Mouse (Mus musculus) kidney, embryonic 14.5 days (tissue): ENCODE measurements at regions not wholly inside any gene's neighbourhood (a gene's known extent, or its start where the extent isn't known, plus 50 kb on each side); places are given as distances from the start of the nearest gene placed in this dataset.
A peak's percentile ranks its signal among the peaks of the same experiment; 100 is the strongest.

Experiments
- ATAC-seq: fragments of 200-750 bp; cut with Nextera tagmentation; 2 replicates; pipeline ENCODE4 v1.8.0; 2017; ENCODE audit warnings: moderate number of reproducible peaks, mild to moderate bottlenecking, moderate TSS enrichment, moderate library complexity; ENCODE audit not compliant: low FRiP score, low TSS enrichment
- H3K27ac ChIP-seq: fragments of 300-500 bp; sonication (generic); 2 replicates; pipeline ENCODE4 v1.5.1; 2014; ENCODE audit warnings: low read depth, mild to moderate bottlenecking, low read length, moderate library complexity, mixed read lengths
- H3K27me3 ChIP-seq: fragments of 300-500 bp; sonication (generic); 2 replicates; pipeline ENCODE4 v1.6.1; 2014; ENCODE audit warnings: mild to moderate bottlenecking, low read length; ENCODE audit not compliant: control insufficient read depth, insufficient read depth
- H3K36me3 ChIP-seq: fragments of 300-500 bp; sonication (generic); 2 replicates; pipeline ENCODE4 v1.6.1; 2014; ENCODE audit warnings: low read length, mixed read lengths; ENCODE audit not compliant: control insufficient read depth, insufficient read depth
- H3K4me1 ChIP-seq: fragments of 300-500 bp; sonication (generic); 2 replicates; pipeline ENCODE4 v1.6.1; 2014; ENCODE audit warnings: low read length, mixed read lengths; ENCODE audit not compliant: control insufficient read depth, insufficient read depth
- H3K4me2 ChIP-seq: fragments of 300-500 bp; sonication (generic); replicated peaks from 2 replicates; pipeline ENCODE4 v1.6.1; 2014; ENCODE audit warnings: low read depth, mild to moderate bottlenecking, low read length
- H3K4me3 ChIP-seq: fragments of 300-500 bp; sonication (generic); 2 replicates; pipeline ENCODE4 v1.5.1; 2014; ENCODE audit warnings: mild to moderate bottlenecking, low read length
- H3K9ac ChIP-seq: fragments of 300-500 bp; sonication (generic); 2 replicates; pipeline ENCODE4 v1.6.1; 2014; ENCODE audit warnings: low read depth, mild to moderate bottlenecking, low read length, moderate library complexity
- H3K9me3 ChIP-seq: fragments of 300-500 bp; sonication (generic); 2 replicates; pipeline ENCODE4 v1.6.1; 2016; ENCODE audit warnings: low read length; ENCODE audit not compliant: control insufficient read depth
- WGBS: fragments of 180-500 bp; shearing (Covaris S2); extraction: QIAGEN DNeasy Blood & Tissue Kit; methylation state at CpG from one replicate; pipeline ENCODE4 v1.1.7; 2014; 5-methylcytosine and 5-hydroxymethylcytosine counted together

- Histone ChIP-seq H3K9me3 (no peaks in the 10 kb centered on the region), H3K36me3 (no peaks in the 10 kb centered on the region), H3K27me3 (0 out of 2 replicates have a peak, but pooled peaks cover 17% of the 10 kb centered on the region), H3K27ac (no peak overlapping the region), H3K9ac (no peak overlapping the region), H3K4me3 (no peak overlapping the region), H3K4me2 (0 out of 2 replicates have a peak overlapping the region, but pooled peaks have one; percentile 18), H3K4me1 (no peaks in the 10 kb centered on the region; the same call in 1 of the 2 replicates)
- no peak for ATAC-seq
- WGBS: 26% methylated on average over 9 of the region's 9 CpGs
Measured at GRCm38 (mm10) chr5:114512756-114513155, 55.1 kb upstream of the Fam222a start.

DNA sequence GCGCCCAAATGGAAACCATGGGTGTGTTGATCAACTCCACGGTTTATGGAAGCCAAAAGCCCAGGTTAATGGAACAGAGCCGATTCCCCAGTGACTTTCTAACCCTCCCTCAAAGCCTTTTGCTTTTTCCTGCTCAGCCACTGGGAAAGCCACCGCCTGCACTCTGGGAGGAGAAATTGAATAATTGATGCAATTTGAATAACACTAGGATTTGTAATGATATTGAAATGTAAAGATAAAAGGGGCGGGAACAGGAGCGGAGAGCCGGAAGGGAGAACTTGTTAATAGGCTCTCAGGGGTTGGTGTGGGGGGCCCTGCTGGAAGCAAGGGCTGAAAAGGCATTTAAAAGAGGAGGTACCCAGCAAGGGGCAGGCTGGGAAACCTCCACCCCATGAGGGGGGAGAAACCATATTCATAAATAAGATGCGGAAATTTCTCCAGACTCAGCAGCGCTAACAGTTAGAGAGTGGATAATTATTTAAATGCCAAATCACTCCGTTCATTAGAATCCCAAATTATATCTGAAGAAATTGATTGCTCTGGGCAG is 53.8 kb upstream of the Fam222a start:
- peak overlapping the region; percentile 19; the same call in 1 of the 2 replicates for H3K4me2 ChIP-seq
- H3K27ac ChIP-seq: no peak overlapping the region
- H3K9me3 ChIP-seq: no peaks in the 10 kb centered on the region
- H3K4me3 ChIP-seq: no peak overlapping the region
- no peak overlapping the region for H3K9ac ChIP-seq
- ATAC-seq: no peak
- WGBS: 11% methylated on average over 10 of the region's 10 CpGs
- 0 out of 2 replicates have a peak, but pooled peaks cover 17% of the 10 kb centered on the region for H3K27me3 ChIP-seq
- no peaks in the 10 kb centered on the region; the same call in 1 of the 2 replicates for H3K4me1 ChIP-seq
- no peaks in the 10 kb centered on the region for H3K36me3 ChIP-seq

GRCm38 (mm10) chr5:114517010-114517409 is 50.8 kb upstream of the Fam222a start:
- no peaks in the 10 kb centered on the region for H3K9me3 ChIP-seq
- H3K36me3 ChIP-seq: no peaks in the 10 kb centered on the region
- no peak overlapping the region for H3K9ac ChIP-seq
- 81% methylated on average over 4 of the region's 4 CpGs for WGBS
- no peak overlapping the region for H3K4me3 ChIP-seq
- no peak overlapping the region for H3K27ac ChIP-seq
- no peak for ATAC-seq
- H3K27me3 ChIP-seq: 0 out of 2 replicates have a peak, but pooled peaks cover 13% of the 10 kb centered on the region
- no peak overlapping the region for H3K4me2 ChIP-seq
- no peaks in the 10 kb centered on the region; the same call in 1 of the 2 replicates for H3K4me1 ChIP-seq

DNA sequence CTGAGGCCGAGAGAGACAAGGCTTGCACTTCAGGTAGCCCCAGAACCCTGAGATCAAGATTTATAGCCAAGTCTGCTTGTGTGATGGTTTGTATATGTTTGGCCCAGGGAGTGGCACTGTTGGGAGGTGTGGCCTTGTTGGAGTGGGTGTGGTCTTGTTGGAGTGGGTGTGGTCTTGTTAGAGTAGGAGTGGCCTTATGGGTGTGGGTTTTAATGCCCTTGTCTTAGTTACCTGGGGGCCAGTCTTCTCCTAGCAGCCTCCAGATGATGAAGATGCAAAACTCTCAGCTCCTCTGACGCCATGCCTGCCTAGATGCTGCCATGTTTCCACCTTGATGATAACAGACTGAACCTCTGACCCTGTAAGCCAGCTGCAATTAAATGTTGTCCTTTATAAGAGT is 49.8 kb upstream of the Fam222a start:
- Histone ChIP-seq H3K9me3 (no peaks in the 10 kb centered on the region), H3K36me3 (no peaks in the 10 kb centered on the region), H3K4me1 (no peaks in the 10 kb centered on the region; the same call in 1 of the 2 replicates), H3K27ac (no peak overlapping the region), H3K4me3 (no peak overlapping the region), H3K9ac (no peak overlapping the region), H3K4me2 (no peak overlapping the region), H3K27me3 (peaks cover 13% of the 10 kb centered on the region; the same call in 1 of the 2 replicates)
- ATAC-seq: no peak
- 90% methylated on average over 2 of the region's 2 CpGs for WGBS
